Mouse (Mus musculus) MEL (cell line): ENCODE measurements around the gene Tmem30b.

Experiments used
- CTCF ChIP-seq, 3 experiments: IDR thresholded peaks in 2 of 3; conservative IDR thresholded peaks in 1 of 3; 2 replicates each; pipeline ENCODE4 v1.5.1; 2011 to 2012; ENCODE audit warnings: low read length in 3 of 3, low read depth in 2 of 3, mild to moderate bottlenecking in 2 of 3, improper control_type of control experiment in 1 of 3, inconsistent platforms in 1 of 3, mixed read lengths in 1 of 3, moderate library complexity in 1 of 3; ENCODE audit not compliant: control insufficient read depth in 1 of 3, insufficient read depth in 1 of 3, poor library complexity in 1 of 3, severe bottlenecking in 1 of 3
- UBTF ChIP-seq: IDR thresholded peaks from 2 replicates; pipeline ENCODE4 v1.6.1; 2012; ENCODE audit warnings: low read depth, mild to moderate bottlenecking, inconsistent platforms, low read length, improper control_type of control experiment, moderate library complexity, borderline replicate concordance; ENCODE audit not compliant: insufficient read depth
- USF1 ChIP-seq: IDR thresholded peaks from 2 replicates; pipeline ENCODE4 v1.6.1; 2014; ENCODE audit warnings: low read depth, mild to moderate bottlenecking, inconsistent platforms, low read length, improper control_type of control experiment, moderate library complexity

GRCm38 (mm10) chr12:73564795-73565619 is 18.8 kb upstream of the Tmem30b start:
- no peak for TF ChIP-seq UBTF
- TF ChIP-seq CTCF (IDR thresholded peaks at IDR 0.05 in 2 of 3, conservative IDR thresholded peaks at IDR 0.05 in 1 of 3; ENCODE audit: control insufficient read depth in 1 of 3, insufficient read depth in 1 of 3, low read depth in 2 of 3, low read length in 3 of 3, poor library complexity in 1 of 3, severe bottlenecking in 1 of 3): peak in 2 of 3 experiments; percentile 25 to 70; a peak in 4 of 6 replicates
- TF ChIP-seq USF1: no peak
